8 mouse cellular contexts compared by ENCODE assay signal in genomic region chr6:53286389-53287037, GRCm38 (mm10). TPM values are rescaled to one million over a fixed set of nuclear protein-coding genes. Genes with fewer than 3 reads are reported as not detected.
A peak's percentile ranks its signal among the peaks of the same experiment; 100 is the strongest.
DNase-seq lines count a peak whose midpoint lies in the region; ATAC-seq and TF ChIP-seq lines count a peak whose summit lies in the region.

No protein-coding gene starts in this region.

- H3K36me3 ChIP-seq in forebrain, embryonic 16.5 days (ENCODE audit: control insufficient read depth, insufficient read depth) = no peaks in the 10 kb centered on the region
- H3K36me3 ChIP-seq in hindbrain, embryonic 10.5 days = no peaks in the 10 kb centered on the region
- H3K36me3 ChIP-seq in limb, embryonic 15.5 days = no peaks in the 10 kb centered on the region
- no peaks in the 10 kb centered on the region for H3K36me3 ChIP-seq in myocyte (ENCODE audit: control insufficient read depth, insufficient read depth)

- peak overlapping the region; percentile 96 for H3K4me2 ChIP-seq in forebrain, embryonic 16.5 days (ENCODE audit: low read length)
- peak overlapping the region; percentile 88 for H3K4me2 ChIP-seq in limb, embryonic 15.5 days
- H3K4me2 ChIP-seq in myocyte (ENCODE audit: low read depth) = peak overlapping the region; percentile 89

- no peak overlapping the region for H3K27ac ChIP-seq in forebrain, embryonic 16.5 days (ENCODE audit: low read length)
- no peak overlapping the region for H3K27ac ChIP-seq in hindbrain, embryonic 10.5 days
- peak overlapping the region; percentile 18; the same call in 1 of the 2 replicates for H3K27ac ChIP-seq in limb, embryonic 15.5 days

- no peaks in the 10 kb centered on the region for H3K79me2 ChIP-seq in myocyte (ENCODE audit: control insufficient read depth, insufficient read depth)

- TF ChIP-seq POLR2A in myocyte (IDR thresholded peaks at IDR 0.05; ENCODE audit: insufficient read length, low read depth) = no peak

- intact Hi-C loops in left cerebral cortex, postnatal 36 days (cut with DNase I) = no loop called here

- peak; percentile 61 for DNase-seq in Muller cell, postnatal 12 days (ENCODE audit: inconsistent ontology term)
- DNase-seq in cerebellum, adult 11-12 months = peak; percentile 76
- DNase-seq in hindbrain, embryonic 10.5 days (ENCODE audit: low spot score) = peak; percentile 51
- no peak for DNase-seq in left cerebral cortex, postnatal 36 days (ENCODE audit: low spot score in 2 of 2)
- DNase-seq in spleen, postnatal 4 days (ENCODE audit: low spot score in 2 of 2) = no peak

- H3K4me3 ChIP-seq in forebrain, embryonic 16.5 days (replicated peaks; ENCODE audit: low read length) = peak overlapping the region; percentile 57
- H3K4me3 ChIP-seq in hindbrain, embryonic 10.5 days = peak overlapping the region; percentile 64
- peak overlapping the region; percentile 60 for H3K4me3 ChIP-seq in limb, embryonic 15.5 days
- H3K4me3 ChIP-seq in myocyte = peak overlapping the region; percentile 53

- H3ac ChIP-seq in myocyte (ENCODE audit: control insufficient read depth, insufficient read length) = no peak overlapping the region

- no peaks in the 10 kb centered on the region for H3K9me3 ChIP-seq in forebrain, embryonic 16.5 days (ENCODE audit: control insufficient read depth, low read length)
- no peaks in the 10 kb centered on the region for H3K9me3 ChIP-seq in hindbrain, embryonic 10.5 days
- H3K9me3 ChIP-seq in limb, embryonic 15.5 days = no peaks in the 10 kb centered on the region

- H3K4me1 ChIP-seq in forebrain, embryonic 16.5 days (replicated peaks; ENCODE audit: control insufficient read depth, insufficient read depth, low read length) = peaks cover 22% of the 10 kb centered on the region
- H3K4me1 ChIP-seq in hindbrain, embryonic 10.5 days (replicated peaks) = peaks cover 34% of the 10 kb centered on the region
- H3K4me1 ChIP-seq in limb, embryonic 15.5 days = peaks cover 33% of the 10 kb centered on the region

- peak overlapping the region; percentile 26; the same call in 1 of the 2 replicates for H3K9ac ChIP-seq in forebrain, embryonic 16.5 days (replicated peaks; ENCODE audit: low read depth, low read length)
- H3K9ac ChIP-seq in limb, embryonic 15.5 days = no peak overlapping the region

- no peak; the same call in 1 of the 2 replicates for ATAC-seq in forebrain, embryonic 16.5 days
- ATAC-seq in limb, embryonic 15.5 days (ENCODE audit: insufficient number of reproducible peaks, low FRiP score, low TSS enrichment, low read depth) = 0 out of 2 replicates have a peak, but pooled peaks have one; percentile 7

- 4% methylated on average over 20 of the region's 20 CpGs for WGBS in forebrain, embryonic 16.5 days
- 1% methylated on average over 20 of the region's 20 CpGs for WGBS in hindbrain, embryonic 10.5 days
- WGBS in limb, embryonic 15.5 days = 11% methylated on average over 20 of the region's 20 CpGs

- H3K27me3 ChIP-seq in forebrain, embryonic 16.5 days (replicated peaks; ENCODE audit: control insufficient read depth, insufficient read depth, low read length) = peaks cover 19% of the 10 kb centered on the region
- H3K27me3 ChIP-seq in hindbrain, embryonic 10.5 days (ENCODE audit: insufficient read depth, poor library complexity, severe bottlenecking) = peaks cover 91% of the 10 kb centered on the region
- peaks cover 24% of the 10 kb centered on the region for H3K27me3 ChIP-seq in limb, embryonic 15.5 days
- H3K27me3 ChIP-seq in myocyte (ENCODE audit: control insufficient read depth, insufficient read depth, insufficient read length) = no peaks in the 10 kb centered on the region

TF ChIP-seq in myocyte, 11 proteins besides CTCF, POLR2A, EP300 and RAD21:
- TF ChIP-seq SRF (IDR thresholded peaks at IDR 0.05; ENCODE audit: control insufficient read depth, insufficient read length, low read depth) (no peak), E2F4 (IDR thresholded peaks at IDR 0.05; ENCODE audit: insufficient read depth) (no peak), MYOG (IDR thresholded peaks at IDR 0.05; ENCODE audit: control insufficient read depth in 1 of 3, insufficient read depth in 1 of 3, insufficient read length in 2 of 3, low read depth in 2 of 3) (no peak), USF1 (IDR thresholded peaks at IDR 0.05; ENCODE audit: low read depth) (no peak), MYOD1 (IDR thresholded peaks at IDR 0.05; ENCODE audit: control insufficient read depth in 1 of 3, insufficient read length in 2 of 3, low read depth in 2 of 3) (no peak), REST (IDR thresholded peaks at IDR 0.05; ENCODE audit: insufficient read depth, insufficient read length) (no peak), TCF3 (IDR thresholded peaks at IDR 0.05; ENCODE audit: insufficient read length, low read depth) (no peak)
TF ChIP-seq in myocyte: peak in this region for 0.

RNA-seq across cellular contexts. Expression of gene Creb5, which starts 0.6 kb away (rescaled TPM):
- polyA plus RNA-seq in forebrain, embryonic 16.5 days (2015; fragmentation: Nextera tagmentation; extraction: Ambion mirVana) = 11.9 and 14.8 TPM in 2 replicates
- 3.8 and 4.3 TPM in 2 replicates for polyA plus RNA-seq in hindbrain, embryonic 10.5 days (2016; fragmentation: Nextera tagmentation; extraction: Ambion mirVana)
- polyA plus RNA-seq in limb, embryonic 15.5 days (2015; fragmentation: Nextera tagmentation; extraction: Ambion mirVana) = 43.9 and 45.8 TPM in 2 replicates
- 1.4 TPM for polyA plus RNA-seq in myocyte (2012; fragmentation: generic; extraction: Trizol)
- 1 to 10 TPM; 3.7 to 4.5 TPM for total RNA-seq in left cerebral cortex, postnatal 36 days (2021)

Comparison
In these comparisons a context has a peak if more than half of its experiments do, and no peak if none do; other contexts are left out.
1. DNase-seq: peak in Muller cell, postnatal 12 days (single experiment), cerebellum, adult 11-12 months (single experiment) and hindbrain, embryonic 10.5 days (single experiment); none in left cerebral cortex, postnatal 36 days (0 of 2) and spleen, postnatal 4 days (0 of 2).
2. Peak in every context shown above with its lines, with median percentiles within 50 percentile points of each other: H3K4me2 ChIP-seq and H3K4me3 ChIP-seq.